Mouse (Mus musculus) cerebellum, postnatal 4 days (tissue): ENCODE measurements around the gene Anapc13.

Experiments used
- DNase-seq, 2 experiments: peaks; one replicate each; pipeline ENCODE4 v3.0.0; 2022; ENCODE audit warnings: low spot score in 2 of 2, mixed read lengths in 1 of 2

The Anapc13 gene

GRCm38 (mm10) chr9:102631589-102632147, 5.6 kb downstream of the Anapc13 start:
- no peak for DNase-seq

GRCm38 (mm10) chr9:102632173-102632572, 6.1 kb downstream of the Anapc13 start:
- DNase-seq: no peak

- DNase-seq: peak in 1 of 2 experiments; percentile 53
Observed at GRCm38 (mm10) chr9:102632923-102633537, 6.9 kb downstream of the Anapc13 start.

- DNase-seq: no peak
Observed at GRCm38 (mm10) chr9:102634453-102634852, 8.4 kb downstream of the Anapc13 start.

- peak; percentile 43 to 54 for DNase-seq
Observed at GRCm38 (mm10) chr9:102636553-102636952, 10.5 kb downstream of the Anapc13 start.

- DNase-seq: no peak
Observed at GRCm38 (mm10) chr9:102637115-102637514, 11.0 kb downstream of the Anapc13 start.

- DNase-seq: no peak
Observed at GRCm38 (mm10) chr9:102638963-102639362, 12.9 kb downstream of the Anapc13 start.

GRCm38 (mm10) chr9:102639510-102639909, 13.4 kb downstream of the Anapc13 start:
- no peak for DNase-seq

- DNase-seq: no peak
Observed at GRCm38 (mm10) chr9:102641531-102641930, 15.4 kb downstream of the Anapc13 start.

- no peak for DNase-seq
Observed at GRCm38 (mm10) chr9:102643071-102643485, 17.0 kb downstream of the Anapc13 start.

GRCm38 (mm10) chr9:102643486-102644101, 17.5 kb downstream of the Anapc13 start:
- DNase-seq: peak in 1 of 2 experiments; percentile 68

GRCm38 (mm10) chr9:102645119-102645695, 19.1 kb downstream of the Anapc13 start:
- DNase-seq: no peak

GRCm38 (mm10) chr9:102647010-102647409, 20.9 kb downstream of the Anapc13 start:
- no peak for DNase-seq

- DNase-seq: no peak
Observed at GRCm38 (mm10) chr9:102649917-102650527, 23.9 kb downstream of the Anapc13 start.

GRCm38 (mm10) chr9:102650637-102651036, 24.5 kb downstream of the Anapc13 start:
- DNase-seq: no peak

GRCm38 (mm10) chr9:102651199-102651720, 25.2 kb downstream of the Anapc13 start:
- DNase-seq: no peak

GRCm38 (mm10) chr9:102656355-102657095, 30.4 kb downstream of the Anapc13 start:
- no peak for DNase-seq

- no peak for DNase-seq
Observed at GRCm38 (mm10) chr9:102668115-102668514, 42.0 kb downstream of the Anapc13 start.

GRCm38 (mm10) chr9:102668906-102669305, 42.8 kb downstream of the Anapc13 start:
- no peak for DNase-seq

GRCm38 (mm10) chr9:102673381-102673780, 47.3 kb downstream of the Anapc13 start:
- no peak for DNase-seq

- no peak for DNase-seq
Observed at GRCm38 (mm10) chr9:102675922-102676321, 49.8 kb downstream of the Anapc13 start.
